Mouse (Mus musculus): ENCODE results near the gene Lrrc27. TPM values are rescaled to one million over a fixed set of nuclear protein-coding genes. Genes with fewer than 3 reads are reported as not detected.

The Lrrc27 gene
- polyA plus RNA-seq, 1 experiment from 2014 or later = 5.2 TPM

- no peaks in the 10 kb centered on the region for H3K36me3 ChIP-seq
- peak; percentile 82 for ATAC-seq (ENCODE audit: low read depth)
- peaks cover 31% of the 10 kb centered on the region for H3K27me3 ChIP-seq
- H3K9me3 ChIP-seq = no peaks in the 10 kb centered on the region
- peak overlapping the region; percentile 60 for H3K4me2 ChIP-seq
- H3K4me3 ChIP-seq = peak overlapping the region; percentile 53
- 2% methylated on average over 23 of the region's 23 CpGs for WGBS
- H3K9ac ChIP-seq = peak overlapping the region; percentile 69
- no peak overlapping the region for H3K27ac ChIP-seq (replicated peaks)
- H3K4me1 ChIP-seq (replicated peaks) = peaks cover 13% of the 10 kb centered on the region
These were observed 24.1 kb upstream of the Lrrc27 start for GRCm38 (mm10) chr7:139188634-139189207.

- H3K4me3 ChIP-seq = no peak overlapping the region
- no peak overlapping the region for H3K9ac ChIP-seq
- H3K9me3 ChIP-seq = no peaks in the 10 kb centered on the region
- 98% methylated on average over 4 of the region's 4 CpGs for WGBS
- no peak for ATAC-seq (ENCODE audit: low read depth)
- H3K4me1 ChIP-seq (replicated peaks) = peaks cover 13% of the 10 kb centered on the region
- no peak overlapping the region for H3K27ac ChIP-seq (replicated peaks)
- H3K27me3 ChIP-seq = peaks cover 31% of the 10 kb centered on the region
- no peak overlapping the region for H3K4me2 ChIP-seq
- H3K36me3 ChIP-seq = no peaks in the 10 kb centered on the region
These were observed 22.2 kb upstream of the Lrrc27 start for GRCm38 (mm10) chr7:139190616-139191015.

GRCm38 (mm10) chr7:139191619-139192018, 21.2 kb upstream of the Lrrc27 start:
- H3K9me3 ChIP-seq = no peaks in the 10 kb centered on the region
- H3K27ac ChIP-seq (replicated peaks) = no peak overlapping the region
- no peak overlapping the region for H3K4me2 ChIP-seq
- H3K36me3 ChIP-seq = no peaks in the 10 kb centered on the region
- peaks cover 8% of the 10 kb centered on the region for H3K4me1 ChIP-seq (replicated peaks)
- H3K27me3 ChIP-seq = peaks cover 21% of the 10 kb centered on the region
- H3K4me3 ChIP-seq = no peak overlapping the region
- ATAC-seq (ENCODE audit: low read depth) = no peak
- H3K9ac ChIP-seq = no peak overlapping the region
- 71% methylated on average over 6 of the region's 6 CpGs for WGBS

DNA sequence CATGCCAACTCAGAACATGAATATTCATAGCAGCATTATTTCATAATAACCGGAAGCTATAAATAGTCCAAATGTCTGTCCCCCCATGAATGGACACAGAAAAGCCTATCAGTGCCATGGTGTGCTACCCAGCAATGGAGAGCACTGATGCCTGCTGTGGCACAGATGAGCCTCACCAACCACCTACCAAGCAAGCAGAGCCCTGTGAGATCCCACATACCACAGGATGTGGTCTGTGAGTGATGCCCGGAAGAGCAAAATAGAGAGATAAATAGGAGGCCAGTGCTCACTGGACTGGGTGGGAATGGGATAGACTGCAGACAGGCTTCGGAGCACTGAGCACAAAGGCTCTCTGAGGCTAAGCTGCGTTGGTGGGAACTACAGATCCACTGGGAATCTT, 15.8 kb upstream of the Lrrc27 start:
- WGBS = 71% methylated on average over 4 of the region's 4 CpGs
- Histone ChIP-seq H3K9me3 (no peaks in the 10 kb centered on the region), H3K4me3 (no peak overlapping the region), H3K9ac (no peak overlapping the region), H3K27ac (replicated peaks) (no peak overlapping the region), H3K4me1 (replicated peaks) (no peaks in the 10 kb centered on the region), H3K36me3 (no peaks in the 10 kb centered on the region), H3K27me3 (peaks cover 9% of the 10 kb centered on the region), H3K4me2 (no peak overlapping the region)
- no peak for ATAC-seq (ENCODE audit: low read depth)

GRCm38 (mm10) chr7:139200108-139200507, 12.7 kb upstream of the Lrrc27 start:
- Histone ChIP-seq H3K4me1 (replicated peaks) (no peaks in the 10 kb centered on the region), H3K36me3 (no peaks in the 10 kb centered on the region), H3K9me3 (no peaks in the 10 kb centered on the region), H3K4me2 (no peak overlapping the region), H3K9ac (no peak overlapping the region), H3K4me3 (no peak overlapping the region), H3K27me3 (peaks cover 9% of the 10 kb centered on the region), H3K27ac (replicated peaks) (no peak overlapping the region)
- peak; percentile 82 for ATAC-seq (ENCODE audit: low read depth)
- WGBS = 29% methylated on average over 7 of the region's 7 CpGs

DNA sequence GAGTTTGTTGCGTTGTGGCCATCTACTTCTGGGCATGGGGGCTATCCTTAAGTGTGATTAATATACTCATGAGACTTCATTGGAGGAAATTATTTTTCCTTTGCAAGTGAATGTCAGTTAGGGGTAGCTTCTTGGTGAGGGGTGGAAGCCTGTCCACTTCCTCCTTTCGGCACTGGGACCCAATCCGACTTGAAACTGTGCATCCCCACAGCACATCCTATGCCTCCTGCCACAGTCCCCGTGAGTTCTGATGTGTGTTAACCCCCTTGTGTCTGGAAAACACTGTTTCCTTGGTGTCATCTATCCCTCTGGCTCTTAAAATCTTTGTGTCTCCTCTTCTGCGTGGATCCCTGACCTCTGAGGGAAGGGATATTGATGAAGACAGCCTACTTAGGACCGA, 11.6 kb upstream of the Lrrc27 start:
- no peak overlapping the region for H3K4me3 ChIP-seq
- H3K4me2 ChIP-seq = no peak overlapping the region
- no peaks in the 10 kb centered on the region for H3K4me1 ChIP-seq (replicated peaks)
- no peaks in the 10 kb centered on the region for H3K36me3 ChIP-seq
- H3K27ac ChIP-seq (replicated peaks) = no peak overlapping the region
- 64% methylated on average over 6 of the region's 6 CpGs for WGBS
- no peaks in the 10 kb centered on the region for H3K9me3 ChIP-seq
- no peak overlapping the region for H3K9ac ChIP-seq
- peaks cover 9% of the 10 kb centered on the region for H3K27me3 ChIP-seq
- no peak for ATAC-seq (ENCODE audit: low read depth)

GRCm38 (mm10) chr7:139208023-139208772, 4.6 kb upstream of the Lrrc27 start:
- Histone ChIP-seq H3K27ac (replicated peaks) (no peak overlapping the region), H3K4me1 (replicated peaks) (peaks cover 6% of the 10 kb centered on the region), H3K4me2 (no peak overlapping the region), H3K4me3 (no peak overlapping the region), H3K9me3 (no peaks in the 10 kb centered on the region), H3K27me3 (no peaks in the 10 kb centered on the region), H3K36me3 (no peaks in the 10 kb centered on the region), H3K9ac (no peak overlapping the region)
- ATAC-seq (ENCODE audit: low read depth) = no peak
- WGBS = 33% methylated on average over 7 of the region's 7 CpGs

DNA sequence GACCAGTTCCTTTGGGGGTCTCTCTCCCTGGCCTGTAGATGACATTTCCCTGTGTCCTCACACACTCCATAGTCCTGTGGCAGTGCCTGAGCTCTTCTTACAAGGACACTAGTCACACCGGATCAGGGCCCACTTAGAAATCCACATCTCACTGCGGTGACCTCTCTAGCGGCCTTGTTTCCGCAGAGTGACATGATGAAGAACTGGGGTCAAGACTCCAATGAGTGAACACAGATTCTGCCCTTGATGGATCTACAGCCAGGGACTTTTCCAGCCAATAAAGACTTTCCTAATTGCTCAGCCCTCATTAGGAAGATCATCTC, 4.1 kb upstream of the Lrrc27 start:
- Histone ChIP-seq H3K4me1 (replicated peaks) (peaks cover 10% of the 10 kb centered on the region), H3K9me3 (no peaks in the 10 kb centered on the region), H3K36me3 (no peaks in the 10 kb centered on the region), H3K27me3 (no peaks in the 10 kb centered on the region), H3K9ac (no peak overlapping the region), H3K27ac (replicated peaks) (no peak overlapping the region), H3K4me2 (no peak overlapping the region), H3K4me3 (no peak overlapping the region)
- WGBS = 87% methylated on average over 4 of the region's 4 CpGs
- ATAC-seq (ENCODE audit: low read depth) = no peak

GRCm38 (mm10) chr7:139211761-139212160, 1.0 kb upstream of the Lrrc27 start:
- 84% methylated on average over 6 of the region's 6 CpGs for WGBS
- Histone ChIP-seq H3K9ac (no peak overlapping the region), H3K9me3 (no peaks in the 10 kb centered on the region), H3K36me3 (no peaks in the 10 kb centered on the region), H3K4me2 (no peak overlapping the region), H3K27ac (replicated peaks) (no peak overlapping the region), H3K4me3 (no peak overlapping the region), H3K27me3 (no peaks in the 10 kb centered on the region), H3K4me1 (replicated peaks) (peaks cover 14% of the 10 kb centered on the region)
- no peak for ATAC-seq (ENCODE audit: low read depth)

DNA sequence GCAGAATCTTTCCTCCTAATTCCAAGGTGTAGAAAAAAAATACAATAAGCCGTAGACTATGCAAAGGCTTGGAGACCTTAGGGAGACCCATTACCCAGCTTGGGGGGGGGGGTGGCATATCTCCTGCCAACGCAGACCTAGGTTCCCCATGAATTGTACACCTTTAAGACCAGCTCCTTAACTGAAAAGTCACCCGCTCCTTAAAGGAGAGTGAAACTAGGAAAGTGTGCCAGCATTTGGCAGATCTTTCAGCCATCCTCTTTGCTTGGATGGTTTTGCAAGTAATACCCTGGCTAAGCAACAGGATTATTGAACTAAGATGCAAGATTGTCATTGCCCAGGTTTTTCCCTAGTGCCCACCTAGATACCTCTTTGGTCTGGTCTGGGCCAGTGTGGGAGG, 963 bp downstream of the Lrrc27 start:
- H3K27me3 ChIP-seq = no peaks in the 10 kb centered on the region
- H3K9ac ChIP-seq = peak overlapping the region; percentile 69
- H3K4me3 ChIP-seq = peak overlapping the region; percentile 58
- H3K27ac ChIP-seq (replicated peaks) = peak overlapping the region; percentile 89
- 70% methylated on average over 3 of the region's 3 CpGs for WGBS
- no peaks in the 10 kb centered on the region for H3K9me3 ChIP-seq
- peak; percentile 25 for ATAC-seq (ENCODE audit: low read depth)
- peaks cover 14% of the 10 kb centered on the region for H3K4me1 ChIP-seq (replicated peaks)
- no peaks in the 10 kb centered on the region for H3K36me3 ChIP-seq
- H3K4me2 ChIP-seq = peak overlapping the region; percentile 63

GRCm38 (mm10) chr7:139214160-139214559, 1.4 kb downstream of the Lrrc27 start:
- H3K9ac ChIP-seq = no peak overlapping the region
- 80% methylated on average over 3 of the region's 3 CpGs for WGBS
- ATAC-seq (ENCODE audit: low read depth) = no peak
- 0 out of 2 replicates have a peak overlapping the region, but pooled peaks have one; percentile 89 for H3K27ac ChIP-seq (replicated peaks)
- H3K27me3 ChIP-seq = no peaks in the 10 kb centered on the region
- no peaks in the 10 kb centered on the region for H3K36me3 ChIP-seq
- H3K4me2 ChIP-seq = peak overlapping the region; percentile 63; the same call in 1 of the 2 replicates
- peaks cover 14% of the 10 kb centered on the region for H3K4me1 ChIP-seq (replicated peaks)
- no peaks in the 10 kb centered on the region for H3K9me3 ChIP-seq
- 0 out of 2 replicates have a peak overlapping the region, but pooled peaks have one; percentile 58 for H3K4me3 ChIP-seq

GRCm38 (mm10) chr7:139214596-139215340, 2.0 kb downstream of the Lrrc27 start:
- WGBS = 79% methylated on average over 13 of the region's 14 CpGs
- no peak overlapping the region for H3K9ac ChIP-seq
- H3K9me3 ChIP-seq = no peaks in the 10 kb centered on the region
- no peaks in the 10 kb centered on the region for H3K36me3 ChIP-seq
- no peak overlapping the region for H3K4me3 ChIP-seq
- no peak overlapping the region for H3K27ac ChIP-seq (replicated peaks)
- H3K27me3 ChIP-seq = no peaks in the 10 kb centered on the region
- no peak for ATAC-seq (ENCODE audit: low read depth)
- H3K4me1 ChIP-seq (replicated peaks) = peaks cover 14% of the 10 kb centered on the region
- no peak overlapping the region for H3K4me2 ChIP-seq

All from neural tube, embryonic 13.5 days (tissue).